Mouse (Mus musculus): ENCODE results near the gene Kcnk5. TPM values are rescaled to one million over a fixed set of nuclear protein-coding genes. Genes with fewer than 3 reads are reported as not detected.

The Kcnk5 gene
- polyA plus RNA-seq, 1 experiment from 2014 or later: 4.5 TPM

GRCm38 (mm10) chr14:20147854-20148253 is 33.8 kb downstream of the Kcnk5 start:
- no peak overlapping the region for H3K4me3 ChIP-seq (ENCODE audit: low read depth, low read length)
- H3K36me3 ChIP-seq (replicated peaks; ENCODE audit: control insufficient read depth, insufficient read depth, low read depth, low read length): no peaks in the 10 kb centered on the region
- H3K27ac ChIP-seq (replicated peaks; ENCODE audit: low read depth, low read length): no peak overlapping the region
- 92% methylated on average over 7 of the region's 7 CpGs for WGBS
- no peak for ATAC-seq (replicated peaks; ENCODE audit: insufficient number of reproducible peaks, low FRiP score, low TSS enrichment, low read depth)
- H3K27me3 ChIP-seq (ENCODE audit: control insufficient read depth, insufficient read depth, low read length): no peaks in the 10 kb centered on the region
- H3K4me2 ChIP-seq (ENCODE audit: low read depth, low read length): no peak overlapping the region
- H3K9me3 ChIP-seq (replicated peaks; ENCODE audit: control insufficient read depth, low read length): no peaks in the 10 kb centered on the region
- no peak overlapping the region for H3K9ac ChIP-seq (replicated peaks; ENCODE audit: low read length)
- H3K4me1 ChIP-seq (ENCODE audit: control insufficient read depth, insufficient read depth, low read length): no peaks in the 10 kb centered on the region
- DNase-seq (ENCODE audit: low spot score): no peak

GRCm38 (mm10) chr14:20144093-20144492 is 37.5 kb downstream of the Kcnk5 start:
- no peak for DNase-seq (ENCODE audit: low spot score)
- WGBS: 30% methylated on average over 4 of the region's 4 CpGs
- no peak for ATAC-seq (replicated peaks; ENCODE audit: insufficient number of reproducible peaks, low FRiP score, low TSS enrichment, low read depth)
- H3K36me3 ChIP-seq (replicated peaks; ENCODE audit: control insufficient read depth, insufficient read depth, low read depth, low read length): no peaks in the 10 kb centered on the region
- H3K4me1 ChIP-seq (ENCODE audit: control insufficient read depth, insufficient read depth, low read length): no peaks in the 10 kb centered on the region
- no peak overlapping the region for H3K4me3 ChIP-seq (ENCODE audit: low read depth, low read length)
- H3K27ac ChIP-seq (replicated peaks; ENCODE audit: low read depth, low read length): 0 out of 2 replicates have a peak overlapping the region, but pooled peaks have one; percentile 16
- no peak overlapping the region for H3K9ac ChIP-seq (replicated peaks; ENCODE audit: low read length)
- no peaks in the 10 kb centered on the region for H3K27me3 ChIP-seq (ENCODE audit: control insufficient read depth, insufficient read depth, low read length)
- no peak overlapping the region for H3K4me2 ChIP-seq (ENCODE audit: low read depth, low read length)
- no peaks in the 10 kb centered on the region for H3K9me3 ChIP-seq (replicated peaks; ENCODE audit: control insufficient read depth, low read length)

DNA sequence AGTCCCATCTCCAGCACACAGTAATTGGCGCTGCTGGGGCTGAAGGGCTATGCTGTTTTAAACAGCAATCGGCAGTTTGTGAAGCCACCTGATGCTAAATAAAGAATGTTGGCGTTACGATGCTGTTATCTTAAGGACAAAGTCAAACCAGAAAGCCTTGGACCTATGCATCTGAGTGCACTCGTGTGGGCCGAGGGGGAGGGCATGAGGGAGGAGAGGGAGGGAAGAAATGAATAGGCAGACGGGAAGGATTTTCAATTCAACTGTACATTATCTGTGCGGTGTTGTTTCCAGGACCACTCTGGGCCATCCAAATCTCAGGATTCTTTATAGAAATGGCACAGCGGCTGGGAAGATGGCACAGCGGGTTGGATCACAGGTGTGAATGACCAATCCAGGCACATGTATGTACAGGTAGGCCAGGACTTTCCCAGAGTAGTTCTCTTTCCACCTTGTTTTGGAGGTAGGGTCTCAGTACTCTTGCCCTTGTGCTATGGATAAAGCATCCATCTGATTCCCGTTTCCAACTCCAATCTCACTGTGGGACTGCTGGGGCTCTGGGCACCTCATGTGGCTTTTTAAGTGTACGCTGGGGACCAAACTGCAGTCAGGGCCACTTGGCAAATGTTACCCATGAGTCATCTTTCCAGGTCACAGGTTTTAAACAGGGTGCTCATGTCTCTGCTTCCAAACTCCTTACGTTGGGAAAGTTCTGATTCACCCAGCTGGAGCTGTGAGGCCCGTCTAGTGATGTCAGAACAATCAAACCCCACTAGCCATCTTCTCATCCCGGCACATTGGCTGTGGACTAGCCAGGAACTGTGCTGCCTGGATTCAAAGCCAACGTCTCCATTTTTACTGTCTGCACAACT is 42.9 kb downstream of the Kcnk5 start, which contains the start of gene Saysd1:
TSS of gene Saysd1 (minus strand) at position 51 of the 872 bp plus-strand sequence.
- Histone ChIP-seq H3K9me3 (replicated peaks; ENCODE audit: control insufficient read depth, low read length) (no peaks in the 10 kb centered on the region), H3K27me3 (ENCODE audit: control insufficient read depth, insufficient read depth, low read length) (no peaks in the 10 kb centered on the region), H3K27ac (replicated peaks; ENCODE audit: low read depth, low read length) (no peak within 1 kb of the TSS), H3K4me2 (ENCODE audit: low read depth, low read length) (no peak within 1 kb of the TSS), H3K4me1 (ENCODE audit: control insufficient read depth, insufficient read depth, low read length) (no peaks in the 10 kb centered on the region), H3K4me3 (ENCODE audit: low read depth, low read length) (no peak within 1 kb of the TSS), H3K36me3 (replicated peaks; ENCODE audit: control insufficient read depth, insufficient read depth, low read depth, low read length) (no peaks in the 10 kb centered on the region), H3K9ac (replicated peaks; ENCODE audit: low read length) (no peak within 1 kb of the TSS)
- WGBS: 83% methylated on average over 16 of the region's 16 CpGs
- ATAC-seq (replicated peaks; ENCODE audit: insufficient number of reproducible peaks, low FRiP score, low TSS enrichment, low read depth): no peak
- DNase-seq (ENCODE audit: low spot score): no peak

- no peaks in the 10 kb centered on the region for H3K27me3 ChIP-seq (ENCODE audit: control insufficient read depth, insufficient read depth, low read length)
- WGBS: 89% methylated on average over 10 of the region's 10 CpGs
- DNase-seq (ENCODE audit: low spot score) (no peak), ATAC-seq (replicated peaks; ENCODE audit: insufficient number of reproducible peaks, low FRiP score, low TSS enrichment, low read depth) (no peak)
- no peak overlapping the region for H3K4me2 ChIP-seq (ENCODE audit: low read depth, low read length)
- no peak overlapping the region for H3K9ac ChIP-seq (replicated peaks; ENCODE audit: low read length)
- no peak overlapping the region for H3K4me3 ChIP-seq (ENCODE audit: low read depth, low read length)
- H3K4me1 ChIP-seq (ENCODE audit: control insufficient read depth, insufficient read depth, low read length): no peaks in the 10 kb centered on the region
- H3K9me3 ChIP-seq (replicated peaks; ENCODE audit: control insufficient read depth, low read length): no peaks in the 10 kb centered on the region
- H3K36me3 ChIP-seq (replicated peaks; ENCODE audit: control insufficient read depth, insufficient read depth, low read depth, low read length): no peaks in the 10 kb centered on the region
- no peak overlapping the region for H3K27ac ChIP-seq (replicated peaks; ENCODE audit: low read depth, low read length)
Observed at GRCm38 (mm10) chr14:20134965-20135671, 46.5 kb downstream of the Kcnk5 start.

DNA sequence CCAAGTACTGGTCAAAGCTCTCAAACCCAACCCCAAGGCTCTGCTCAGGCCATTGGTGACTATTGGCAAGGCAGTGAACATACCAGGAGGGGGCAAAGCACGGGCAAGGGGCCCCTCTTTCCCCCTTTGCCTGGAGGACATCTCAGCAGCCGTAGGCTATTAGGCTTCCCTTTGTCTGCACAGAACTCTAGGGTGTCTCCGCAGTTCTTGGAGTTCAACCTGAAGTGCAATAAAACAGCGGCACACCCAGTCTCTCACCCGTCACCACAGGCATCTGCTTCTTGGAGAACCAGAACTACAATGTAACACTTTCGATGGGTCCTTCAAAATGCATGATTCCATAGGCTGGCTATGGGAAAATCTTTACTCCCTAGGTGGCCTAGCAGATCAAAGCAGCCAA is 53.4 kb downstream of the Kcnk5 start:
- 84% methylated on average over 6 of the region's 6 CpGs for WGBS
- no peaks in the 10 kb centered on the region for H3K9me3 ChIP-seq (replicated peaks; ENCODE audit: control insufficient read depth, low read length)

DNA sequence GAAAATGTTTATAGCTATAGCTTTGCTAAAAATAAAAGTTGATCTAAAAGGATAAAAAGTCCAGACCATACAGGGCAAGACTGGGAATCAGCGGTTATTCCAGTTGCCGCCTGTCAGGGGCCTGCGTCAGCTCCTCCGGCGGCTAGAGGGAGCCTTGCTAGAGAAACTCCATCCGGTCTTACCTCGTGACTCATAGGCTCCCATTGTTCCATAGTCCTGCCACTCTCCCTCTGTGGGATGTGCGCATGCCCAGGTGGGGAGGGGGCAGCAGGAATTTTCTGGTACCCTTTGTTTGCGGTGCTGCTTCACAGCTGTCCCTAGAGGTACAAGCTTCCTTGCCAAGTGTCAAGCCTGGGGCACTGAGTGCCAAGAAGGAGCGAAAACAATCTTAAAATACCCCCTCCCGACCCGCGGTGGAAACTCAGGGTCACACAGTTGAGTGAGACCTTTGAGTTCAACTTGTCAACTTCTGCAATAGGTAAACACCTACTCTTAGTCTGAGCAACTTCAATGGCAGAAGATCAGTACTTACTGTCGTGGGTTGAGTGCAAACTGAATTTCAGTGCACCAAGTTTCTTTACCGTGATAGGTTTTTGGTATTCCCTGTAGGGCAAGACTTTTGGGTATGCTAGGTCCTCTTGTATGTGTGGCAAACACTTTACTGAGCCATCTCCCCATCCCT is 54.1 kb downstream of the Kcnk5 start:
- no peak for ATAC-seq (replicated peaks; ENCODE audit: insufficient number of reproducible peaks, low FRiP score, low TSS enrichment, low read depth)
- Histone ChIP-seq H3K27me3 (ENCODE audit: control insufficient read depth, insufficient read depth, low read length) (no peaks in the 10 kb centered on the region), H3K4me1 (ENCODE audit: control insufficient read depth, insufficient read depth, low read length) (no peaks in the 10 kb centered on the region), H3K36me3 (replicated peaks; ENCODE audit: control insufficient read depth, insufficient read depth, low read depth, low read length) (no peaks in the 10 kb centered on the region), H3K9ac (replicated peaks; ENCODE audit: low read length) (no peak overlapping the region), H3K27ac (replicated peaks; ENCODE audit: low read depth, low read length) (no peak overlapping the region), H3K4me3 (ENCODE audit: low read depth, low read length) (no peak overlapping the region), H3K9me3 (replicated peaks; ENCODE audit: control insufficient read depth, low read length) (no peaks in the 10 kb centered on the region), H3K4me2 (ENCODE audit: low read depth, low read length) (no peak overlapping the region)
- WGBS: 74% methylated on average over 15 of the region's 15 CpGs
- no peak for DNase-seq (ENCODE audit: low spot score)

More for the DNA sequence above, 53.4 kb downstream of the Kcnk5 start:
- Histone ChIP-seq H3K9ac (replicated peaks; ENCODE audit: low read length) (no peak overlapping the region), H3K4me3 (ENCODE audit: low read depth, low read length) (no peak overlapping the region), H3K4me2 (ENCODE audit: low read depth, low read length) (no peak overlapping the region), H3K27ac (replicated peaks; ENCODE audit: low read depth, low read length) (no peak overlapping the region), H3K27me3 (ENCODE audit: control insufficient read depth, insufficient read depth, low read length) (no peaks in the 10 kb centered on the region), H3K4me1 (ENCODE audit: control insufficient read depth, insufficient read depth, low read length) (no peaks in the 10 kb centered on the region), H3K36me3 (replicated peaks; ENCODE audit: control insufficient read depth, insufficient read depth, low read depth, low read length) (no peaks in the 10 kb centered on the region)
- ATAC-seq (replicated peaks; ENCODE audit: insufficient number of reproducible peaks, low FRiP score, low TSS enrichment, low read depth): no peak
- DNase-seq (ENCODE audit: low spot score): no peak

- H3K36me3 ChIP-seq (replicated peaks; ENCODE audit: control insufficient read depth, insufficient read depth, low read depth, low read length): no peaks in the 10 kb centered on the region
- ATAC-seq (replicated peaks; ENCODE audit: insufficient number of reproducible peaks, low FRiP score, low TSS enrichment, low read depth) (no peak), DNase-seq (ENCODE audit: low spot score) (peak; percentile 22)
- no peak overlapping the region for H3K4me2 ChIP-seq (ENCODE audit: low read depth, low read length)
- H3K4me3 ChIP-seq (ENCODE audit: low read depth, low read length): no peak overlapping the region
- H3K9ac ChIP-seq (replicated peaks; ENCODE audit: low read length): no peak overlapping the region
- no peaks in the 10 kb centered on the region for H3K9me3 ChIP-seq (replicated peaks; ENCODE audit: control insufficient read depth, low read length)
- no peaks in the 10 kb centered on the region for H3K27me3 ChIP-seq (ENCODE audit: control insufficient read depth, insufficient read depth, low read length)
- 52% methylated on average over 5 of the region's 5 CpGs for WGBS
- H3K4me1 ChIP-seq (ENCODE audit: control insufficient read depth, insufficient read depth, low read length): no peaks in the 10 kb centered on the region
- H3K27ac ChIP-seq (replicated peaks; ENCODE audit: low read depth, low read length): no peak overlapping the region
Observed at GRCm38 (mm10) chr14:20120868-20121267, 60.7 kb downstream of the Kcnk5 start.

All from embryonic facial prominence, embryonic 11.5 days (tissue).